Mouse (Mus musculus): ENCODE results near the gene Golim4.

Golim4 gene

DNA sequence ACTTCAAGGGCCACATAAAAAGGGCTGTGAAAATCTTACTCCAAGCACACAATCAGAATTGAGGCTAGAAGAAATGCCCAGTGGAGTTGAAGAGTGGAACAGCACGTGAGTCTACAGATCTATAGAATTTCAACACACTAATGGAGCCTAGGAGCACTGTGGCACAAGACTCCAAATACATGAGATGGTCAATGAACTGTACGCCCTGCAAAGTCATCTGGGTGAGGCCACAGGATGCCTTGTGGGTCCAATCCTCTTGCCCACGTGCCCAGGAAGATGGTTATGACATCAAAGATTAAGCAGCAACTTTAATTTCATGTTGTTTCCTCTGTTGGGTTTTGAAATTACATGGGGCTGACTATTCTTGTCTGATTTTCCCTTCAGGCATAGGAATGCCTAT, 30.4 kb downstream of the Golim4 start:
- in situ Hi-C loops (cut with MseI, MboI): no loop called here

DNA sequence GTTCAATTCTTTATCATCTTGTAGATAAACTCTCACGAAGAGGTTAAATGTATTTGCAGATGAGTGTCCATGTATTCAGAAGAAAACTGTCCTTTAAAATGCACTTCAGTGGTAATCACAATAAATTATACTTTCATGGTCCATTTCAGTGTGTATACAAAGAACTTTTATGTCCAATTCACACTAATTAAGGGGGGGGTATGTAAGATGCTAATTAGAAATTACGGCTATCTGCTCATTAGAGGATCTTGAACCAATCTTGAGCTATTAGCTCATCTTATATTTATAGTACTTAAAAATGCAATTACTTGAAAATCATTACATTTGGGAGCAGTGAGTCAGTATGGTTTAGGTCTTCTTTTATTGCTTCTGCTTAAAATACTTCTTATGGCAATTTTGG, 31.6 kb downstream of the Golim4 start:
- in situ Hi-C loops (cut with MseI, MboI): no loop called here

DNA sequence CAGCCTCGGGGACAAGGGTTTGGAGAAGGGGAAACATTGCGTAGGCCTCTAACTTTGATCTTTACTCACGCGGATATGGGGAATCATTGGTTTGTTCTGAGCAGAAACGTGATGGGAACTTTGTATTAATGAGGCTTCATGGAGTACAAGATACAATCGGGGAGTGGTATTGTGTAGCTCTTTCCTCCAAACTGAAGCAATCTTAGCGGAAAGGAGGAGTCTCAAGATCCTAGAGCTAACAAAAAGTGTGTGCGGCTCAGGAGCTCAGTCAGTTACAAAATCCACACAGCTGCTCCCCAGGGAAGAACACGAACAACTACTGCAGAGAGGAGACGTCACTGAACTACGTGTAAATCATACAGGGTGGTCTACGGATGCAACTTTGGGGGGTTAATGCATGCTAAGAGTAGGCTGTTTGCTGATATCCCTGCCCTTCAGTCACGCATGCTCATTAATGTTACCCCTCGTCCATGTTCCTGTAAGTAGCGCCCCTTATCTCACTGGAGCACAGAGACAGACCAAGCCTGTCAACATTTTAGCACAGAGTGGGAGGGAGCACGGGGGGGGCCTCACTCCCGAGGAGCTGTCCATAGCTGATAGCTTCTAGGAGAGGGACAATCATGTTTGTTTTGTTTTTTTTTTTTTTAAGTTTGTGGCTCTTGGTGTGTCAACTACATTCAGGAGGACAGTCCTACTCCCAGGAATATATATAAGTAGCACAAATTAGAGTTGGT, 38.8 kb downstream of the Golim4 start:
- in situ Hi-C loops (cut with MseI, MboI): no loop called here

DNA sequence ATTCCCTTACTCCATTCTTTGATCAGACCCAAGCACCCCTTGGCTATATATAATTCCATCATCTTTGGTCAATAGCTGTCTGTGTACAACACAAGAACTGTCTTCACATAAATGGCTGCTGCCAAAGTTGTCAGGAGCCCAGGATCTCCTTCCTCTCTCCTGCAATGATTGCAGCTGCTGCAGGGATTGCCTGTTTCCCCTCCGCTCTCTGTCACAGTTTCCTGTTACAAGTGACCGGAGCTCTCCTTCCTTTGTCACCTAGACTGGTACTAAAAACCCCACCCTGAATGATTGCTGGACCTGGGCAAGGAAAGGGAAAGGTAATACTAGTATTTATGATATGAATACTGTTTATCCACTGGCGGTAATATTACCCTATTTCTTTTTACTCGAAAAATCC, 44.0 kb downstream of the Golim4 start:
- in situ Hi-C loops (cut with MseI, MboI): no loop called here

DNA sequence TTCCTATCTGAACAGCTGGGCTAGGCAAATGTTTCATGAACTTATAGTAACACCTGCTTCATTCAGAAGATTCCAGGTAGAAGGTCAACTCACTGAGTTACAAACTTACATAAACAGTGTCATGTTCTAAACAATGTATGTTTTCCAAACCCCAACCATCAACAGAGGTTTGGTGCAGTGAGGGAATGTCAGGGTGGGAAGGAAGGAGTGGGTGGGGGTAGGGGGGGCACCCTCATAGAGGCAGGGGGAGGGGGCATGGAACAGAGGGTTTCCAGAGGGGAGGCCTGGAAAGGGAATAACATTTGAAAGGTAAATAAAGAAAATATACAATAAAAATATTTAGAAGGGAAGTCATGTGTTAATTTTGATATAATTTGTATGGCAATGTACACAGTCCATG, 46.0 kb downstream of the Golim4 start:
- in situ Hi-C loops (cut with MseI, MboI): no loop called here

DNA sequence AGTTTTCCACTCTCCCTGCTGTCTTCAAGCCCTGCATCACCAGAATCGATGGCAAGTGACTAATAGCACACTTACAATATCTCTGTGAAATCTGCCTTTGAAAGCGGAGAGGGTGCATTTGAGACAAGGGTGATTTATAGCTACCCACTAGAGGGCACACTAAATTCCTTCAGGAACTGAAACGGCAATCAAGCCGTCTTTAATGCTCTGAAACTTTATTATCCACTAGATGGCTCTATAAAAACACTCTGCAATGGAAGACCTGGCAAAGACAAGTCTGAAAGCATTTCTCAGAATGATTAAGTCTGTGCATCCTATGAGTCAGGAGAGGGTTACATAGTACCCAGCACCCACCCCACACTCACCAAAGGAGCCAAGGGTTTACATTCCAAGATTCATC, 46.5 kb downstream of the Golim4 start:
- in situ Hi-C loops (cut with MseI, MboI): no loop called here

DNA sequence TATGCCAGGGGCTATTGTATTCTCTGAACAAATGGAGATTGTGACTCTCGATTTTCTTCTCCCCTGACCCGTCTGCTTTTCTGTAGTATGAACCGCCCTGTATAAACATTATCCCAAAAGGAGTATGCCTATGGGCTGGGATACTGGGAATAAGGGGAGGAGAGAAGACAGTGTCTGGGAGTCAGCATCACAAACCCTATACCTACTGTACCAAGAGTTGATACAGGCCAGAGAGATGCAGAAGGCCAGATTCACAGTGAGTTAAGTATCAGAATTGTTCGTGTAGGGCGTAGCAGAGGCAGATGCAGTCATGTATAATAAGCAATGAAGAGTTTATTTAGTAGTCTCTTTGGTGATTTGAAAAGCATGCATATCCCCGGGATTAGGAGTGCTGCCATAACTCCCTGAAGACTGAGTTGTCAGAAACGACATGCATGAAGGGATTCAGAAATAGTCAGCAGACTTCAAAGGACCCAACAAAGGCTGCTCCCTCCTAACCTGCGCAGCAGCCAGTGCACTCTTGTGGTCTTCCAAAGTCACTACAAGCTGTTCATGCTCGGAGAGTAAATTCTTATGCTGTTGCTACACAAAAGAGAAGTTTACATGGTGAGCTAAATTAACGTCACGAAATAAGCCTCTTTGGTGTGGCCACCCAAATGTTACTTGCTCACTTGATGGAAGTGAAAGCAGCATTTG, 54.7 kb downstream of the Golim4 start:
- in situ Hi-C loops (cut with MseI, MboI): no loop called here

DNA sequence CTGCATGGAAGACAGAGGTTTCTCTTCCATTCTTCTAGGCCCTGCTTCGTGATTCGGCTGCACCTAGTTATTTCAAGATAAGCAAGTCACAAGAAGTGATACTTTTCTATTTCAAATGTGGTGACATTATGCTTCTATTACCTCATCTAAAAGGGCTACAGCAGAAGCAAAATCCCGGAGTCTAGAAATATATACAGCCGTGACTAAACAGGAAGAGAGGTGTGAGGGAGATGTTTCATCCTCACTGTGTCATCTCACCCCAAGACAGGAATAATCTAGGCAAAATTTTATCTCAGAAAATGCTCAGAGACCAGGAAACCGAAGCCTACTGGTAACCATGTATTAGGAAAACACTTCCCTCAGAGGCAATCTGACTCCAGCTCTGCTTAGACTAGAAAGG, 61.7 kb downstream of the Golim4 start:
- in situ Hi-C loops (cut with MseI, MboI): no loop called here

DNA sequence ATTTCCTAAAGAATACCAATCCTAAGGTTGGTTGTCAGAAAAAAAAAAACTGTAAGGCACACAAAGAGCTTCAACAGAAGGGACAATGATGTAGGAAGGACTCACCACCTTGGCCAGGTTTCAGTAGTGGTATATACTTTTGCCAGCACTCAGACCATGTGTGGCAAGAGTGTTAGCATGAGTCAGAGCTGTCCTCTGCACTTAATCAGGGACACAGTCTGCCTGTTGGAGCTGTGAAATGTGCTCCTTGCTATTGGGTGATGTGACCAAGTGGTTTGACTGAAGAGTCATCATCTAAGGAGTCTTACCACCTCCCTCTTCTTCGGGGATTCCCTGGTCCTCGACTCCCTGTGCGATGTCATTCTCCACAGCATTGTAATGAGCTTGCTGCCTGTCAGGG, 65.2 kb downstream of the Golim4 start:
- in situ Hi-C loops (cut with MseI, MboI): no loop called here

DNA sequence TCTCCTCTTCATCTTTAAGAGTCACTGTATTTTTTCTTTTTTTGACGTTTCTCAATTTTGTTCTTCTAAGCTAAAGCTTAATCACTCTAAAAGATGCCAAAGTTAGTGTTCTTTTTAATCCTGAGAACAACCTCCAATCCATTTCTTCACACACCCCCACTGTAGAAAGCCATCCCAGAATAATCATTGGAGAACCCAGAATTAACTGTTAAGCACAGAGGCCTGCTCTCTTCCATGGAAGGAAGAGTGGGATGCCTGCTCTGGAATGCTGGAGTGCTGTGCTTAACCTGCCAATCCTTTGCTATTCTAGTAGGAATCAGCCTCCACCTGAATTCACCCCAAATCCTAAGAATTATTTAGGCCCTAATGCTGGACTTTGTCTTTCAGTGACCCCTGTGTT, 67.4 kb downstream of the Golim4 start:
- in situ Hi-C loops (cut with MseI, MboI): no loop called here

DNA sequence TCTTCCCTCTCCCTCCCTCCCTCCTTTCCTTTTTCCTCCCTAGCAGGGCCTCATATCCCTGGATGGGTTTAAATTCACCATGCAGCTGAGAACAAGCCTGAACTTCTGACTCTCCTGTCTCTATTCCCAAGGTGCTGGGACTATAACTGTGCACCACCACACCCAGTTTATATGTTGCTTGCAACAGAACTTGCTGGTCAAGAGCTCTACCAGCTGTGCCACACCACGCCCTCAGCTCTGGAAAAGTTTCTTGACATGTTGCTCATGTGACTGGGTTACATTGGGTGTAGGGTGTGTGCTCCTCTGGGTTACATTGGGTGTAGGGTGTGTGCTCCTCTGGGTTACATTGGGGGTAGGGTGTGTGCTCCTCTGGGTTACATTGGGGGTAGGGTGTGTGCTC, 75.2 kb downstream of the Golim4 start:
- in situ Hi-C loops (cut with MseI, MboI): no loop called here

DNA sequence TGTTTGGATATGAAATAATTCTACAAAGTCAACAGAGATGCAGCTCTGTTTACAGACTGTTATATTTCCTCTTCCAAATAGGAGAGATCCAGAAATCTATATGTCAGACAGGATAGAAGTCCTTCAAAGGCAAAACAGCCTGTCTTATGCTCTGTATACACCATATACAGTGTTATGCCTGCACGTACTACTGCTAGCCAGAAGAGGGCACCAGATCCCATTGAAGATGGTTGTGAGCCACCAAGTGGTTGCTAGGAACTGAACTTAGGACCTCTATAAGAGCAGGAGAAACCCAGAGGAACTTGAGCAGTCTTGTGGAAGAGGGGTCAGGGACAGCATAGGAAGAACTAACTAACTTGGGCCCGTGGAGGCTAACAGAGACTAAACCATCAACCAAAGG, 77.5 kb downstream of the Golim4 start:
- in situ Hi-C loops (cut with MseI, MboI): no loop called here

DNA sequence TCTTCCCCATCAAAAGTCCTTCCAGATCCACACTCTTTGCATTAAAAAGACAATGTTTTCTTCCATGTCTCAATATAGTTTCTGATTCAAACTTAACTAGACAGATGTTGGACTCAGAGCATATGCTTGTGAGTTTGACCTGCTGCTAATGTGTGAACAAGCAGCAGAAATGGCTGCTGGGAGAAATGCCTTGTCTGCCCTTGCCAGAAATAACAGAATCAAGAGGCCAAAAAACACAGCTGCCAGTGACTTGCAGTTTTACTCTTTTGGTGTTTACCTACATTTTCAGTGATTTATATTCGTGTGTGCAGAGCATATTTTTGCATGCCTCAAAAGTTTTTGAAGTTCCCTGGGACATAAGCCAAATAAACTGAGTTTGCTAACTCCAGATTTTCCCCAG, 87.9 kb downstream of the Golim4 start:
- in situ Hi-C loops (cut with MseI, MboI): no loop called here

DNA sequence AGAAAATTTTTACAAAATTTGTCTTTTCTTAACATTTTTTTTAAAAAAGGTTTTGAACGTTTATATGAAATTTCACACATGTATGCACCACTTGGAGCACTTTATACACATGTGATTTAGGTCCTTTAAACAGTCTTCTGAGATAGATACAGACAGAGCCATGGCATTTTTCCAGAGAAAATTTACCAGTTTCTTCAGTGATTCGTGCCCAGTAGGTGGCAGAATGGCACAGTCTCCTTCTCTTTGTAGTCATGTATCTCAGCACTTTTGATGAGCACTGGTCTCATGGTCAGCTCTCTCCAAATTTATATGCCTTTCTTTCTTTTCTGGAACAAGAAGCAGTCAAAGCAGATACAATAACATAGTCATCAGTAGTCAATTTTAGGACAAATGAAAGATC, 92.5 kb downstream of the Golim4 start:
- in situ Hi-C loops (cut with MseI, MboI): no loop called here

DNA sequence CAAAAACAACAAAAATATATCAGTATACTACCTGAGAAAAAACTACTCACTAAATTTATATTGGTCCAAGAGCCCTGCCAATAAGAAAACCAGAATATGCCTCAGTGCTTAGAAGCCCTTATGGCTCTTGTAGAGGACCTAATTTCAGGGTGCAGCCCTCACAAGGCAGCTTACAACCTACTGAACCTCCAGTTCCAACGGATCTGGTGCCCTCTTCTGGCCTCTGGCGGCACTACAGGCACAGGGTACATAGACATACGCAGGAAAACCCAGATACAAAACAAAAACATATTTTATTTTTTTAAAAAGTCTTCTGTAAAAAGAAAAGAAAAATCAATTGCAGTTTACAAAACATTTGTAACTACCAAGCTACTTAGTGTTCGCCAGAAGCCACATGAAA, 95.1 kb downstream of the Golim4 start:
- in situ Hi-C loops (cut with MseI, MboI): no loop called here

DNA sequence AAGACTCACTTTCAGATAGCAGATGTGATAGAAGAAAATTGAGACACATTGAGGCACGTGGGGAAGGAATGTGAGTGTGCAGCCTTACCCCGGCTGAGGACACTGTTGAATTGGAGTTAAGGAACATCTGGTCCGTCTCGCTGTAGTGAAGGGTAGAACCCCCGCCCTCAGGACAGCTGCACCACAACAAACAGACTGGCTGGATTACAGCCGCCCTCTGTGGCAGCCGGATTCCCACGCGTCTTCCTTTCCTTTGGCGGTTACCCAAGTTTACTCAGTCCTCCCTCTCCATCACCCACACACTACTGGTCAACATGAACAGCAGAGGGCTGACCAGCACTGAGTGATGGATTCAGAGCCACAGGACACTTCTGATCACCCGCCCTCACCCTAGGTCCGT, 96.0 kb downstream of the Golim4 start:
- in situ Hi-C loops (cut with MseI, MboI): no loop called here

DNA sequence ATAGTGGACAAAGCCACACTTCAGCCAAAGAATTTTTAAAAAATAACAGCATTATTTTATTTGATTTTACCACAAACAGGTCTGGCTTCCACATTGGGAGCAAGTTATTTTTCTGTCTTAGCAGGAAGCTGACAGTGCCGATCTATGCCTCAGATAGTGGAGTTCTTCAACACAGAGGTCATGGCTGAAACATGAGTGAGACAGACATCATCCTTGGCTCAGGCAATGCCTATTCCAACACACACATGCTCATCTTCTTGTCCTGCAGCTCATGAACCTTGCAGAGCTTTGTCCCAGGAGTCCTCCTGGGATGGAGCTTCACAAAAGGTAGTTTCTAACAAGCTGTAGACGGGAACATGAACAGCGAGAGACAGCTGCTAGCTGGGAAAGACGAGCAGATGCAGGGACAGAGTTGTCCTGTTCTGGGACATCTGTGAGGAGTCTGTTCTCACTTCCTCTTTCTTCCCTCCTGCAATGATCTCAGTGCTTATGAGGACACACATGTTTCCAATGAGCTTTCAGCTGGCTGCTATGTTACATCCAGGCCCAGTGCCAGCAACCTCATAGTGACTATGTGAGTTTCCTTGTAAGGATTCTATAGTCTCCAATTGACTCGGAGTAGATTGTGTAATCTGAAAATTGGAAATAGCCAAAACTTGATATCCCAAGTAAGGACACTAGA, 121.3 kb downstream of the Golim4 start:
- in situ Hi-C loops (cut with MseI, MboI): no loop called here

DNA sequence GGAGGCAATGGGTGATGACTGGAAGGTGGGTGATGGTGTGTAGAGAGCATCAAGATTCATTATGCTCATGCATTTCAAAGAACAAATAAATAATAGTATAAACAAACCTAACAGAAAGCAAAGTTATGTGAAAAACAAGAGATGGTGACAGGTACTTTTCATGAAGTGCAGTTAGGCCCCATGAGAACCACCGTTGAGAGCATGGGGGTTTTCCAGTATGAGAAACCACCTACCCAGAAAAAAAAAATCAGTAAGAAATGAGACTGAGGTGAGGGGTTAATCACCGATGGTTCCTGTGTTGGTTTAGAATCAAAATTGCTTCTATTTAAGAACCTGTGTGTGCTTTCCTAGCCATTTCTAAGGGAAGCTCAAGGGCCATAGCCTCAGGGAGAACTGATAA, 121.9 kb downstream of the Golim4 start:
- in situ Hi-C loops (cut with MseI, MboI): no loop called here

Measured in mouse trophoblast stem cell (cell line).